Mouse (Mus musculus): ENCODE data around the gene Zfp799.

The Zfp799 gene

DNA sequence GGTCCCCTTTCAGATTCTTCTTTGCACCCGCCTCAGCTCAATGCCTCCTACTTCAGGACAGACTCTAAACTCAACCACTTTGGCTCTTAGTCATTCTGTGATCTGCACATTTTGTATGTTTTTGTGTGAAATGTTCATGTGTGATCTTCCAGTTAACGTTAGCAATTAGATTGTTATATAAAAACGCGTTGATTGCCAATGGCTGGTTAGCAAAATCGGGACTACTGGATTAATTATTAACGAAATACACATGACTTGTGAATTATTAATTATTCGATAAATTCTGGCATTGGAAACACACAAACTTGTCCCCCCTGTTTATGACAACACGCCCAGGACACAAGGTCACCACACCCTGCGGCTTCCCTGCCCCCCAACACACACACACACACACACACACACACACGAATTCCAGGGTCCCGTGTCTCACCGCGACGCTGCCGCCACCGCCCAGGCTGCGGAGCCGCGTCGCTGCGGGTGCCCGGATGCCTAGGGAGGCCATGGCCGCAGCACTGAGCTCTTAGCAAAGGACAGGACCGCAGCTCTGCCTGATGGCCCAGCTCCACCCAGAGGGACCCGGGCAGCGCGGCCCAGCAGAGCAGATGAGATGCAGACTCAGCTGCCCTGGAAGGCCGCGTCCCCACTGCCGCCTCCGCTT lies 42.5 kb downstream of the Zfp799 start:
- peak in 1 of 2 experiments; percentile 36 for DNase-seq (ENCODE audit: low spot score in 2 of 2)

DNA sequence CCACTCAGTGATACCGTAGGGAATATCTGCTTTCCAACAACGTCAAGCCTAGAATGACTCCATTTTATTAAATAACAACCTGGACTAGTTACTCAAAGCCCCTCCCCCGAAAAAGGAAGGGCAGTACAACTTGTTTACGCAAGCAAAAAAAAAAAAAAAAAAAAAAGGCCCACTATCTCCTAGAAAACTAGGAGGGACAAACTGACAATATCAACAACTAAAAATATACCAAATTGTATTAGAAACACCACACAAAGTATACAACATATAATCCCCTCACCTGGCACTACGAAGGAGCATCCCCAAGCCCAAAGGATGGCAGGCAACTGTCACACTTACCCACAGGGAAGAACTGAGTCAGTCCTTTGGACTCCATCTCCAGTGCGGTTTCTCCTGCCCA lies 43.1 kb downstream of the Zfp799 start:
- no peak for DNase-seq (ENCODE audit: low spot score in 2 of 2)

DNA sequence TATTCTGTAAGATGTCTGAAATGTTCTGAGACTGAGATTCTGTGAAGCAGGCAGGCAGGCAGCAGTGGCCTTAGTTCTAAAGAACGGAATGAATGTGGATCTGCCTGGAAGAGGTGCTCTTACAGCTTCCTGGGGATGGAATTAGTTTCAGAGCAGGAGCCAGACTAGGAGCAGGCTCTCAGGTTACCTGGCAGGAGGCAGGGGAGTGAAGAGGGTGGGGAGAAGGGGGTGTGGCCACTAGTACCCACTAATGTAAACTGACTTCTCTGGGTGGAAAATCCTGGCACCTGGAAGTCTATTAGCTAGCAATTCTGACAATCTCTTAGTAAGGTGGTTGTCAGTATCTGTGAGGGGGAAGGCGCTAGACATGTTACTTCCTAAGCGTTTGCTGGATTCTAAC lies 44.4 kb downstream of the Zfp799 start:
- no peak for DNase-seq (ENCODE audit: low spot score in 2 of 2)

DNA sequence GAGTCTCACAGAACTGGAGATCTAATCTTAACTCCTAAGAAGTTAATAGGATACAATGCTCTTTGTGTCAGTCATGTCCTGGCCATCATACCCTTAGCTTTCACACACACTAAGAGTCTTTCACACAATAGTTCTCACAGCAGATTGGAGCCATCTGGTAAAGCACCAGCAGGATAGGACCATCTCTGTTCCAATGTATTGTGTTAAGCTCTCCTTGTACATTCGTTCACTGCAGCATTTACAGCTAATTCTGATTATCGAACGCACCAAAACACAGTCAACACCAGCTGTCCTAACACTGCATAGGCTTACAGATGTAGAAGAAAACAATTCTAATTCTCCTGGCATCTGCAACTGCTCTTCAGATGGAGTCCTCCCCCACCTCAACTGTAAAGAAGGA lies 52.5 kb downstream of the Zfp799 start:
- no peak for DNase-seq (ENCODE audit: low spot score in 2 of 2)

DNA sequence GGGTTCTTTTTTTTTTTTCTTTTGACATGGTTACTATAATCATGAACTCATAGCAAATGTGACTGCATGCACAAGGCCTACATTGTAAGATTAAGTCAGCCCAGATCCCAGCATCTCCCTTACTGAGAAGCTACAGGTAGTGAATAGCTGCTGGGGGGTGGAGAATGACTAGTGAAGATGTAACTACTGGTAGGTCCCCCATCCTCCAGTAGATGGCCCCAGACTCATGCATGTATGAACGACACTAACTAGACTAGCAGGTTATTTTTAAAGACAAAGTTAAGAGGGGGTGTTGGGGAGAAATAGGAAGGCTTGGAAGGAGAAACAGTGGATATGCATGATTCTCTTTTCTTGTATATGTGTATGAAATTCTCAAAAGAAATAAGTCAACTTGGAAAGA lies 58.8 kb downstream of the Zfp799 start:
- peak in 1 of 2 experiments; percentile 20 for DNase-seq (ENCODE audit: low spot score in 2 of 2)

DNA sequence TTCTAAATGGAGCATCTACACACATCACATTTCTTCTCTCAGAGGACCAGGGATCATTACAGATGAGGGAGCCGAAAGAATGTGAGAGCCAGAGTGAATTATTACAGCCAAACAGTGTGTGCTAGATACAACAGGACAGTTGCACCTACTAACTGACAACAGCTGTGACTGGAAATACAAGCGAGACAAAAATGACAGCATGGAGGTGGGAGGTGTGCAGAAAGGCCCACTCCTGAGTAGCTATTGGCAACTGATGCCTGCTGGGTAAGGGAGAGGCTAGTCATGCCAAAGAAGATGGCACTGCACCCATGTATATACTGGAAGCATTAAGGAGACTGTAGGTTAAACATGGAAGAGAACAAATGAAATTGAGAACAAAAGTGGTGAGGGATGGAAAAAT lies 63.6 kb downstream of the Zfp799 start:
- DNase-seq (ENCODE audit: low spot score in 2 of 2) = no peak

All from thymus, postnatal 10 days (tissue).